ENCODE assay signal across 19 mouse cellular contexts in the genomic region with DNA sequence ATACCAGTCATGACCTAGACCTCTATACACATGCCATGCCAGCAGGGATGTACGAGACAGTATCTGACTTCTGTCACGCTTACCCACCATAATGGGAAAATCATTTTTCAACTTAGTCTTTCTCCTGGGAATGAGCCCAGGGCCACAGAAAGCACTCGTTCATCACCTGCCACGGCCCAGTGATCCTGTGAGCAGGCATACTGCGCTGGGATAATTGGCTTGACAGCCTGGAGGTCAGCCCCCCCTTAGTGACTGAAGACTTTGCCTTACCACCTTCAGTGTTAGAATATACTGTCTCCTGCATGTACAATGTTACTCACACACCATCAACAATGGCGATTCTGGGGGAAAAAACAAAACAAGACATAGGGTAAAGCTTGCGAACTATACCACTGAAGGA.
"Had no signal": no experiment of that assay in that cellular context is flagged by ENCODE, and none has a peak within 500 bp of the region (broad histone marks: within the 10 kb centered on the region; RNA-seq: fewer than 3 reads in every experiment).

No protein-coding gene starts in this region.

- H3K9me3 ChIP-seq: limb, embryonic 10.5 days; liver, embryonic 15.5 days; midbrain, embryonic 12.5 days; neural tube, embryonic 13.5 days had no signal

- H3K4me3 ChIP-seq: layer of hippocampus, adult 2 months; left cerebral cortex, adult 2 months; limb, embryonic 10.5 days; liver, embryonic 15.5 days; megakaryocyte, embryonic 14.5 days; midbrain, embryonic 12.5 days; myocyte; neural tube, embryonic 13.5 days had no signal

- H3K27me3 ChIP-seq: liver, embryonic 15.5 days; megakaryocyte, embryonic 14.5 days; midbrain, embryonic 12.5 days; neural tube, embryonic 13.5 days had no signal

- H3K4me1 ChIP-seq: limb, embryonic 10.5 days; liver, embryonic 15.5 days; megakaryocyte, embryonic 14.5 days; midbrain, embryonic 12.5 days had no signal

- H3K4me2 ChIP-seq: liver, embryonic 11.5 days; liver, embryonic 15.5 days; lung, embryonic 14.5 days; midbrain, embryonic 12.5 days; neural tube, embryonic 13.5 days had no signal

- H3K9ac ChIP-seq: liver, embryonic 15.5 days; lung, embryonic 14.5 days; midbrain, embryonic 12.5 days; neural tube, embryonic 13.5 days had no signal

- ATAC-seq: intestine, postnatal 0 days had no signal

- H3K36me3 ChIP-seq: limb, embryonic 10.5 days; liver, embryonic 15.5 days; midbrain, embryonic 12.5 days; neural tube, embryonic 13.5 days had no signal

- H3K27ac ChIP-seq: kidney, postnatal 0 days; layer of hippocampus, adult 2 months; left cerebral cortex, adult 2 months; limb, embryonic 10.5 days; liver, embryonic 15.5 days; macrophage; midbrain, embryonic 12.5 days; neural tube, embryonic 13.5 days had no signal

- DNase-seq: kidney, adult 9 months; kidney, postnatal 36 days; lung, embryonic 14.5 days; lung, postnatal 10 days; spleen, adult 18-20 months; thymus, adult 18-20 months; thymus, postnatal 14 days had no signal
